Mouse (Mus musculus): ENCODE measurements at regions not wholly inside any gene's neighbourhood (a gene's known extent, or its start where the extent isn't known, plus 50 kb on each side); places are given as distances from the start of the nearest gene placed in this dataset.

DNA sequence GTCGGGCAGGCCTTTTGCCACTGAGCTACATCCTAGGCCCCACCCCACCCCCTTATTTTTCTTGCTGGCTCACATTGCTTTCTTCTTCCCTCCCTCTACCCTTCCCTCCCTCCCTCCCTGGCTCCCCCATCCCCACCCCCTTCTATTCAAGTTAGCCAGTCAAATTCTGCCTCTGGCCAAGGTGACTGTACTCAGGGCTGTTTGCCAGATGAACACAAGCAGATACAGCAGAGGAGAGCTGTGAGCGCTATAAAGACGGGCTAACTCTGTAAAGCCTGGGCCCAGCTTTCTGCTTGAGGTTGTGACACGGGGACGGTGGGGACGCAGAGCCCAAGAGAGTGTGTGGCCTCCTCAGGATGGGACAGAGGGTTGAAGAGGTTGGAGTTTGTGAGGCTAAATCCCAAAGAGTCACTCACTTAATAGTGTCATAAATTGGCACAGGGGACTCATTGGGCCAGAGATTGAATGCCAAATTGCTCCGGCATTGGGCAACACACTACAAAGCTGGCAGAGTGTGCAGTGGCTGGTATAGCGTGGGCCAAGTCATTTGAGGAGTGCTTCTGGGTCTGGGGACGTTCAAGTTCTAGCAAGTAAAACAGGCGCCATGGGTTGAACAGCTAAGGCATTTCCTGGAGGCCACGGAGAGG lies 110.8 kb downstream of the 2410131K14Rik start:
- TF ChIP-seq MAFK (IDR thresholded peaks at IDR 0.05; ENCODE audit: insufficient read depth, low read depth, low read length): no peak
- TF ChIP-seq CHD2 (IDR thresholded peaks at IDR 0.05; ENCODE audit: low read depth, low read length): no peak
